Mouse (Mus musculus): ENCODE data around the gene Wdr24.
"Not testable (repeated sequence)": the region's sequence is repeated elsewhere in the genome, so short reads cannot be mapped to it uniquely, and the experiment has no call there.

The Wdr24 gene

GRCm38 (mm10) chr17:25861704-25862612 lies 38.5 kb downstream of the Wdr24 start:
- DNase-seq: no peak

GRCm38 (mm10) chr17:25863681-25864080 lies 40.3 kb downstream of the Wdr24 start:
- DNase-seq: no peak

GRCm38 (mm10) chr17:25864311-25864710 lies 40.9 kb downstream of the Wdr24 start:
- no peak for DNase-seq

- DNase-seq: no peak
Observed at GRCm38 (mm10) chr17:25865288-25865687, 41.9 kb downstream of the Wdr24 start.

GRCm38 (mm10) chr17:25866172-25866571 lies 42.7 kb downstream of the Wdr24 start:
- DNase-seq: no peak

- DNase-seq: no peak
Observed at GRCm38 (mm10) chr17:25867509-25867835, 44.0 kb downstream of the Wdr24 start.

GRCm38 (mm10) chr17:25867836-25868600 lies 44.6 kb downstream of the Wdr24 start:
- DNase-seq: peak; percentile 54 to 65

GRCm38 (mm10) chr17:25868601-25869191 lies 45.3 kb downstream of the Wdr24 start, which contains the start of gene Mcrip2:
Gene Mcrip2 (minus strand): TSS chr17:25868764.
- DNase-seq: peak; percentile 81 to 83

- no peak for DNase-seq
Observed at GRCm38 (mm10) chr17:25869498-25869897, 46.1 kb downstream of the Wdr24 start.

GRCm38 (mm10) chr17:25869954-25870353 lies 46.5 kb downstream of the Wdr24 start:
- DNase-seq: no peak

- not testable (repeated sequence) for DNase-seq
Observed at GRCm38 (mm10) chr17:25871566-25871965, 48.1 kb downstream of the Wdr24 start.

- no peak for DNase-seq
Observed at GRCm38 (mm10) chr17:25872676-25873075, 49.2 kb downstream of the Wdr24 start.

- no peak for DNase-seq
Observed at GRCm38 (mm10) chr17:25873405-25874147, 50.1 kb downstream of the Wdr24 start.

GRCm38 (mm10) chr17:25874148-25874720 lies 50.8 kb downstream of the Wdr24 start:
- DNase-seq: no peak

GRCm38 (mm10) chr17:25874721-25875170 lies 51.3 kb downstream of the Wdr24 start, which contains the start of gene Mettl26:
Gene Mettl26 (plus strand): TSS chr17:25875074.
- peak; percentile 97 to 98 for DNase-seq

- peak; percentile 94 to 95 for DNase-seq
Observed at GRCm38 (mm10) chr17:25875171-25876136, 52.0 kb downstream of the Wdr24 start.

- no peak for DNase-seq
Observed at GRCm38 (mm10) chr17:25876347-25876915, 53.0 kb downstream of the Wdr24 start.

- no peak for DNase-seq
Observed at GRCm38 (mm10) chr17:25877025-25877424, 53.6 kb downstream of the Wdr24 start.

- no peak for DNase-seq
Observed at GRCm38 (mm10) chr17:25877741-25878610, 54.5 kb downstream of the Wdr24 start.
